Mouse (Mus musculus): Measurements from ENCODE around the gene Hist1h4h. TPM values are rescaled to one million over a fixed set of nuclear protein-coding genes. Genes with fewer than 3 reads are reported as not detected.

Gene Hist1h4h
- polyA plus RNA-seq, 1 experiment from 2014 or later = 7.4 TPM

DNA sequence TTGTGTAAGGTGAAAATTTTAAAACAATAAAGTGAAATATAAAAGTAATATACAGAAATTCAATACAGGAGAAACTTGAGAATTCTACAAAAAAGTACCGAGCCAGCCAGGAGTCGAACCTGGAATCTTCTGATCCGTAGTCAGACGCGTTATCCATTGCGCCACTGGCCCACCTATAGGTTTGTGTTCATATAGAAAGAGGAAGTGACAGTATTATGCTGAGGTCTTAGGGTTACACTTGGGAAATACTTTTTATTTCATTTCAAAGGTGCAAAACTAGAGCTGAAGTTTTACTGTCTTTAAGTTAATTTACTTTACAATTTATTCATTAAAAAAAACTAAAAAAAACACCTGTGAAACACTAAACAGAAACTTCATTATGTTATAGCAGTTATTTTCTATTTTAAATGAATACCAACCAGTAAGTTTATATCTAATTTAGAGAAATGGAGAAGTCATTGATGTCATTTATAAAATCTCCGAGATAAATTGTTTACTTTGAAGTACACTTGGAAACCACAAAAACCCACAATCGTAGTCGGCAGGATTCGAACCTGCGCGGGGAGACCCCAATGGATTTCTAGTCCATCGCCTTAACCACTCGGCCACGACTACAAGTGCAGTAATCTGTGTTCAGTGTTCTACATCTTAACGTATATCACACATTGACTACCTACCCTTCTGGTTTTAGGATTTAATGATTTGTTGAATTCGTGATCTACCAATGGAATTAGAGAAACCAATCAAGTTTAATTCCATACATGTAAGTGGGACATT lies 30.2 kb upstream of the Hist1h4h start:
- peak; percentile 86 for DNase-seq (ENCODE audit: low spot score)
- Histone ChIP-seq H3K4me3 (peak overlapping the region; percentile 47), H3K9me3 (no peaks in the 10 kb centered on the region), H3K27me3 (ENCODE audit: insufficient read depth, poor library complexity, severe bottlenecking) (no peaks in the 10 kb centered on the region), H3K27ac (no peak overlapping the region), H3K36me3 (no peaks in the 10 kb centered on the region), H3K4me1 (replicated peaks) (peaks cover 50% of the 10 kb centered on the region)
- under 1% methylated on average over 17 of the region's 17 CpGs for WGBS

DNA sequence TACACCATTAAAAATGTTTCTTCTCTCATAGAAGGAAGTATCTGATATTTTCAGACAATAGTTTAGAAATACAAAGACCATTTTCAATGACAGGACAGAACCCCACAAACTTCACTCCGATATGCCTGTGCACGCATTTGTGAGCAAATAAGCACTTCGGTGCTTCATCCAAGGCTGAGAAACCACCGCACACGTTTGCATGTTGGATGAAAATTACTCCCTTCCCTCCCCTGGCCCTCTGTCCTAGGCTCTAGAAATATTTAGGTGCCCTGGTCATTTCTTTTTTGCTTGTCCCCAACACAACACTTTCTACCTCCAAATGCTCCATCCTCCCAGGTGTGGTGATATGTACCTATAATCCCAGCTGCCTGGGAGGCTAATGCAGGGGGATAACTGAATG lies 29.3 kb upstream of the Hist1h4h start:
- DNase-seq (ENCODE audit: low spot score) = no peak
- Histone ChIP-seq H3K27ac (no peak overlapping the region), H3K9me3 (no peaks in the 10 kb centered on the region), H3K4me3 (peak overlapping the region; percentile 47), H3K4me1 (replicated peaks) (peaks cover 55% of the 10 kb centered on the region), H3K36me3 (no peaks in the 10 kb centered on the region), H3K27me3 (ENCODE audit: insufficient read depth, poor library complexity, severe bottlenecking) (no peaks in the 10 kb centered on the region)
- 26% methylated on average over 5 of the region's 5 CpGs for WGBS

DNA sequence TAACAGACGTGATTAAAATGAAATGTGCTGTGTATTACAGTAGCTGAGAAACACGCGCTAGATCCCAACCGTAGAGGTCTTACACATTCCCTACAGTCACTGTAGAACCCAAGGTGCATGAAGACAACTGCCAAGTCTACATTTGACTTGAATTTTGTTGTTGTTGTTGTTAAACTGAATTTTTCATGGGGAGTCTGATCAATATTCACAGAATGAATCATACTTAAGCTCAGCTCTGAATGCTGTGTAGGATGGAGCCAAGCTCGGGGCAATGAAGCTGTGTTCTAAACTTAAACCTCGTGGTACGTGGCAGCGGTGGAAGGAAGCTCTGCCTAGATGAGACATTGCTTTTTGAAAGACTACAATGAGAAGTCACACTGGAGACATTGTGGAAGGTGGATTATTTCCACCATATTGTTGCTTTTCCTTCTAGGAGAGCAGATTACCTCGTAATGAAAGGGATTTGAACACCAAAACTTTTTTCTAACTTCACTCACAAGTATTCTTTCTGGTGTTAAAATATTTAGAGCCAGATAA lies 28.8 kb upstream of the Hist1h4h start:
- peak overlapping the region; percentile 47 for H3K4me3 ChIP-seq
- DNase-seq (ENCODE audit: low spot score) = no peak
- peaks cover 57% of the 10 kb centered on the region for H3K4me1 ChIP-seq (replicated peaks)
- no peaks in the 10 kb centered on the region for H3K27me3 ChIP-seq (ENCODE audit: insufficient read depth, poor library complexity, severe bottlenecking)
- WGBS = 28% methylated on average over 9 of the region's 9 CpGs
- no peaks in the 10 kb centered on the region for H3K36me3 ChIP-seq
- H3K9me3 ChIP-seq = no peaks in the 10 kb centered on the region
- no peak overlapping the region for H3K27ac ChIP-seq

DNA sequence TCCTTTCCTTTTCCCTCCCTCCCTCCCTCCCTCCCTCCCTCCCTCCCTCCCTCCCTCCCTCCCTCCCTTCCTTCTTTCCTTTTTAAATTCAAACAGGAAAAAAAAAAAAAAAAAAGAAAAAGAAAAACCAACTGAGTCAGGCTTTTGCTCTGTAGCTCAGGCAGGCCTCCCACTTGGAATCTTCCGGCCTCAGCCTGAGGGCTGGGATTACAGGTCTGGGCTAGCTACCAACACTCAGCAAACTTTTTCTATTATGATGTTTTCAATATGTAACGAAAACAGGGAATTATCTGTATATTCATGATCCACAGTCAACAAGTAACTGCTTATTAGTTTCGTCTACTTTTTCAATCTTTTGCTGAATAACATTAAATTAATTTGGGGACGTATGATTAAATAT lies 27.9 kb upstream of the Hist1h4h start:
- H3K4me1 ChIP-seq (replicated peaks) = peaks cover 54% of the 10 kb centered on the region
- H3K9me3 ChIP-seq = no peaks in the 10 kb centered on the region
- no peaks in the 10 kb centered on the region for H3K36me3 ChIP-seq
- no peak overlapping the region for H3K4me3 ChIP-seq
- WGBS = 31% methylated on average over 4 of the region's 4 CpGs
- H3K27me3 ChIP-seq (ENCODE audit: insufficient read depth, poor library complexity, severe bottlenecking) = no peaks in the 10 kb centered on the region
- DNase-seq (ENCODE audit: low spot score) = no peak
- no peak overlapping the region for H3K27ac ChIP-seq

DNA sequence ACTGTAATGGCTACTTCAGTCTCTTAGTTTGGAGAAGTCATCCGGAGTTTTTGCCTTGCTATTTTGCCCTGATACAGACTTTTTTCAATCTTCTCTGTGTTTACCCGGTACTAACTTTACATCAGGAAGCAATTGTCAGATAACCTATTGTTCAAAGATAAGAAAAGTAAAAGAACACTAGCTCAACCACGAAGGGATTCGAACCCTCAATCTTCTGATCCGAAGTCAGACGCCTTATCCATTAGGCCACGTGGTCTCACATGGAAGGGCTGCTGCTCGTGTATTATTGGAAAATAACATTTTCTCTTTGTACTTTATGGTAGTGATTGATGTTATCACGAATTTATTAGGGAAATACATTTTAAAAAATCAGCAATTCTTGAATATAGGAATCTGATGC lies 27.1 kb upstream of the Hist1h4h start:
- under 1% methylated on average over 9 of the region's 9 CpGs for WGBS
- H3K4me1 ChIP-seq (replicated peaks) = peaks cover 46% of the 10 kb centered on the region

DNA sequence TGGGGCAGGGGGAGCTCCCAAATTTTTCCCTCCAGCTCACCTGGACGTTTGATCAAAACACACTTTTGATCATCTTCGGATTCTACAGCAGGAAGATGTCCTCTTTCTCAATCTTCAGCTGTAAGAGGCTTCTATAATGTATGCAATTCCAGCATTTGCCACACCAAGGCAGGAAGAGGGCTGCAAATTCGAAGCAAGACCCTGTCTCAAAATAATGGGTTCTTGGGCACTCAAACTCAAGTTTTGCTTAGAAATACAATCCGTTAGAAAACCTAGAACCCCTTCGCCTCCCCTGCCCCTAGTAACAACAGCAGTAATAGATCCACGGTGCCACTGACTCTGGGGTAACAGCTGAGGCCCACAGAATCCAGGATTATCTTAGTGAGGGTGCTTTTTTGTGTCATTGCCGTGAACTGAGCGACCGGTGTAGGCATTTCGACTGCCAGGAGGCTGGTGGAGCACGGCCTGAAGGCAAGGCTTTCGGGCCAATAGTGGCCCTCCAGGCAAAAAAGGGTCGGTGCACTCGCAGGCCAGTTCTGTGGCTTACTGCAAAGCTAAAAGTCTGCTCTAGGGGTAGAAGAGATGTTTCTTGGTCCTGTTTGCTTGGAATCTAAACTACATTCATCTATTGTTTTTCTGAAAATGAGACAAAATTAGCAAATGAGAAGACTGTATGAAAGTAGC lies 25.0 kb upstream of the Hist1h4h start:
- H3K36me3 ChIP-seq = no peaks in the 10 kb centered on the region
- H3K27ac ChIP-seq = peak overlapping the region; percentile 71
- H3K4me3 ChIP-seq = peak overlapping the region; percentile 55
- no peaks in the 10 kb centered on the region for H3K9me3 ChIP-seq
- WGBS = 4% methylated on average over 14 of the region's 14 CpGs
- H3K27me3 ChIP-seq (ENCODE audit: insufficient read depth, poor library complexity, severe bottlenecking) = no peaks in the 10 kb centered on the region
- peak; percentile 56 for DNase-seq (ENCODE audit: low spot score)
- peaks cover 46% of the 10 kb centered on the region for H3K4me1 ChIP-seq (replicated peaks)

More for the DNA sequence above, 27.1 kb upstream of the Hist1h4h start:
- no peaks in the 10 kb centered on the region for H3K36me3 ChIP-seq
- peak overlapping the region; percentile 32 for H3K4me3 ChIP-seq
- peak; percentile 61 for DNase-seq (ENCODE audit: low spot score)
- no peaks in the 10 kb centered on the region for H3K27me3 ChIP-seq (ENCODE audit: insufficient read depth, poor library complexity, severe bottlenecking)
- H3K27ac ChIP-seq = no peak overlapping the region
- no peaks in the 10 kb centered on the region for H3K9me3 ChIP-seq

DNA sequence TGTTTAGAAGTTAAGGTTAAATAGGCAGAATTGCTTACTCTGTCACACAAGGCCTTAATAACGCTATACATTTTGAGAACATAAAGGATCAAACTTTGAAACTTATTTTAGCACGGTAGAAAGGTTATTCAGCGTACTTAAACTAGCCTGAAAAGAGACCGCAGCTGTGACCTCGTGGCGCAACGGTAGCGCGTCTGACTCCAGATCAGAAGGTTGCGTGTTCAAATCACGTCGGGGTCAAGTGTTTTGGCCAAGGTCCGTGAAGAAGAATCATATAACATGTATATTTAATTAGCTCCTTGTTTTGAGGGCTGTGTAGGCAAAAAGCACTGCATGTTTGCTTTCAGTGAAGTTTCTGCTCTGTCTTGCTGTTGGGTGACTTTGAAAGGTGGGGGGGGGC lies 24.5 kb upstream of the Hist1h4h start:
- Histone ChIP-seq H3K4me1 (replicated peaks) (peaks cover 46% of the 10 kb centered on the region), H3K4me3 (peak overlapping the region; percentile 55), H3K36me3 (no peaks in the 10 kb centered on the region), H3K9me3 (no peaks in the 10 kb centered on the region), H3K27ac (no peak overlapping the region), H3K27me3 (ENCODE audit: insufficient read depth, poor library complexity, severe bottlenecking) (no peaks in the 10 kb centered on the region)
- 2% methylated on average over 13 of the region's 13 CpGs for WGBS
- DNase-seq (ENCODE audit: low spot score) = peak; percentile 71

DNA sequence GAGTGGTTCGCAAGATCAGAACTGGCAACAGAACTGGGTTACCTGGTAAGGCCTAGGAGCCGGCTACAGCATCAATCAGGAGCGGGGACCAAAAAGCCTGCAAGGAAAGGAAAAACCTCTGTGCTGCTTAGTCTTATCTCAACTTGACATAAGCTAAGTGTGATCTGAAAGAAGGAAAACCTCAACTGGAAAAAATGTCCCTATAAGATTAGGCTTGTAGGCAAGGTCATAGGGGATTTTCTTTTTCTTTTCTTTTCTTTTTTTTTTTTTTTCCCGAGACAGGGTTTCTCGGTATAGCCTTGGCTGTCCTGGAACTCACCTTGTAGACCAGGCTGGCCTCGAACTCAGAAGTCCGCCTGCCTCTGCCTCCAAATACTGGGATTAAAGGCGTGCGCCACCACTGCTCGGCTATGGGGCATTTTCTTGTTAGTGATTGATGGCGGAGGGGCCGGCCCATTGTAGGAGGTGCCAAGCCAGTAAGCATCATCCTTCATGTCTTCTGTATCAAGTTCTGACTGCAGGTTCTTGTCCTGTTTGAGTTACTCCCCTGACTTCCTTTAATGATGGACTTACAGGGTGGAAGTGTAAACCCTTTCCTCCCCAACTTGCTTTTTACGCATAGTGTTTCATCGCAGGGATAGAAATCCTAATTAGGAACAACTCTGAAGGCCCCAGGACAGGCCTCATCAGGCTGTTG lies 23.9 kb upstream of the Hist1h4h start:
- H3K4me3 ChIP-seq = peak overlapping the region; percentile 55
- H3K27ac ChIP-seq = no peak overlapping the region
- WGBS = 8% methylated on average over 14 of the region's 14 CpGs
- no peaks in the 10 kb centered on the region for H3K36me3 ChIP-seq
- peak; percentile 66 for DNase-seq (ENCODE audit: low spot score)
- H3K9me3 ChIP-seq = no peaks in the 10 kb centered on the region
- peaks cover 40% of the 10 kb centered on the region for H3K4me1 ChIP-seq (replicated peaks)
- no peaks in the 10 kb centered on the region for H3K27me3 ChIP-seq (ENCODE audit: insufficient read depth, poor library complexity, severe bottlenecking)

DNA sequence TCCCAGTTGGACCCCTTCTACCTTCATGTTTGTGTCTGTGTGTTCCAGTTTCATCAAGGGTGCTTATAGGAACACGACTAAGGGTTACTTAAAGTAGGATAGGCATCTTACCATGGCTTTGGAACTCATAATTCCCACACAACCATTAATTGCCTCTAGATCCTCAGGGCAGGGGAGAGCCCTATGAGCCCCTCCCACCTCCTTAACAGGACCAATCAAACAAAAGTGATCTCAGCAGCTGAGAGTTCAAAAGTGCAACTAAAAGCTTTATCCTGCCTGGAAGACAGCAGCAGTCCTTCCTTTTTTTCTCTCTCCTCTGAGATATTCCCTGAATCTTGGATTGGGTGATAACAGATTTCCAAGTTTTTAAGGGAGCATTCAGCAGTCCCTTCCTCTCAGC lies 20.7 kb upstream of the Hist1h4h start:
- 54% methylated on average over 1 of the region's 1 CpGs for WGBS
- no peaks in the 10 kb centered on the region for H3K36me3 ChIP-seq
- peaks cover 21% of the 10 kb centered on the region for H3K4me1 ChIP-seq (replicated peaks)
- no peak for DNase-seq (ENCODE audit: low spot score)
- H3K27me3 ChIP-seq (ENCODE audit: insufficient read depth, poor library complexity, severe bottlenecking) = no peaks in the 10 kb centered on the region
- no peak overlapping the region for H3K4me3 ChIP-seq
- no peaks in the 10 kb centered on the region for H3K9me3 ChIP-seq
- no peak overlapping the region for H3K27ac ChIP-seq

DNA sequence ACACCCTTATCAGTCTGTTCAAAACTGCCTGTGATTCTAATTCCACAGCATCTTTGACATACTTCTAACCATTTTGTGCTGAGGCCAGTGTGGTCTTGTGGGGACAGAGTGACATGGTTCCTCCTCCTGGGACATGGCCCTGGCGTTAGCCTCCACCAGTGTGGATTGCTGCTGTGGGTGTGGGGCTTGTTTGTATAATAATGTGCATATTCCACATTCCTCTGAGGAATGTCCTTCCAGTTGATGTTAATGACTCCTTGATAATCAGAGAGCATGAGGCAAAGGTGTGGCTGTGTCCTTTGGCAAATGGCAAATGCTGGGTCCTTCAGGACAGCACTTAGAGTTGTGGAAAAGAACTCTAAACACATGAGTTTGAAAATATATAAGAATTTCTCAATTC lies 17.3 kb upstream of the Hist1h4h start:
- Histone ChIP-seq H3K9me3 (no peaks in the 10 kb centered on the region), H3K27me3 (ENCODE audit: insufficient read depth, poor library complexity, severe bottlenecking) (no peaks in the 10 kb centered on the region), H3K4me1 (replicated peaks) (peaks cover 11% of the 10 kb centered on the region; the same call in 1 of the 2 replicates), H3K27ac (no peak overlapping the region), H3K4me3 (no peak overlapping the region), H3K36me3 (no peaks in the 10 kb centered on the region)
- DNase-seq (ENCODE audit: low spot score) = no peak
- 85% methylated on average over 1 of the region's 1 CpGs for WGBS

DNA sequence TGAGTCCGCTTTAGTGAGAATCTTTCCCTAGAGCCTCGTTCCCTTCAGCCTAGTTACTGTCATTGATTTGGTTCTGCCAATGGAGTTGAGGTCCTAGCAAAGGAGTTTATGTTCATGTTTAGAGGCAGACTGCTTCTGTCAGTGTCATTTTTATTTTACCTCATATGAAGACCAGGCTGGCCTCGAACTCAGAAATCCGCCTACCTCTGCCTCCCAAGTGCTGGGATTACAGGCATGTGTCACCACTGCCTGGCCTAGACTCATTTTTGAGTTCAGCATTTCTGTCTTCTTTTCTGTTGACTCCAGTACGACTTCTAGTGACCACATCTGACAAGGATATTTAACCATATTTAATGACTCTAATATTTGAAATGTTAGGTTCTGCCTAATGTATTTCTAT lies 15.6 kb upstream of the Hist1h4h start:
- Histone ChIP-seq H3K27ac (no peak overlapping the region), H3K36me3 (no peaks in the 10 kb centered on the region), H3K4me3 (no peak overlapping the region), H3K27me3 (ENCODE audit: insufficient read depth, poor library complexity, severe bottlenecking) (no peaks in the 10 kb centered on the region), H3K9me3 (no peaks in the 10 kb centered on the region), H3K4me1 (replicated peaks) (peaks cover 7% of the 10 kb centered on the region; the same call in 1 of the 2 replicates)
- 78% methylated on average over 5 of the region's 5 CpGs for WGBS
- no peak for DNase-seq (ENCODE audit: low spot score)

DNA sequence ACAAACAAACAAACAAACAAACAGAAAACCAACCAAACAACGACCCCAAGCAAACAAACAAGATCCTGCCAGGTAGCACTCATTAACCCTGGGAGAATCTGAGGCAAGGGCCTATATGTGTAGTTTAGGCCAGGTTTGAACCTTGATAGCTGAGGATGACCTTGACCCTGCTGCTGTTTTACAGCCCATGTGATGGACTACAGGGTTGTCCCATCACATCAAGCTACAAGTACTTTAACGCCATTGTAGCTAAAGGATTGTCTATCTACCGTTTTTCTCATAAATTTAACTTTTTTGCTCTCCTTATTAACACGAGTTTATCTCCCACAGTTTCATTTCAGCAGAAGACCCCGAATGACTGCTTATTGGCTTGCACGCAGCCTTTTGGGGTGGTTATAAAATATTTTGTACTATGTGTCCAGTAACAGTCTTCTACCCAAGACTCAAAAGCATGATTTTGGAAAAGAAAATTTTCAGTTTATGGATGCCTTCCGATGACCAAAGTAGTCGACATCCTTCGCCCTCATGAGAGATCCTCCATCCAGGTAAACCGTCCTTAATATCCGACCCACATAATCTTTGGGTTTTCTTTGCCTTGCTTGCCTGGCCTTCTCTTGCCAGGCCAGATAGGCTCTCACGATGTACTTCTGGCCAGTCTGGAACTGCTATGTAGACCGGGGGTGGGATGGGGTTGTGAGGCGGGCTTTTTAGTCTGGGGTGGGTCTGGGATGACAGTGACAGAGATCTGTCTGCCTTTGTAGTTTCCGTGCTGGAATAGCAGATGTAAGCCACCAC lies 14.8 kb upstream of the Hist1h4h start:
- 55% methylated on average over 15 of the region's 15 CpGs for WGBS
- H3K27me3 ChIP-seq (ENCODE audit: insufficient read depth, poor library complexity, severe bottlenecking) = no peaks in the 10 kb centered on the region
- H3K4me3 ChIP-seq = peak overlapping the region; percentile 58
- H3K4me1 ChIP-seq (replicated peaks) = peaks cover 6% of the 10 kb centered on the region; the same call in 1 of the 2 replicates
- H3K27ac ChIP-seq = no peak overlapping the region
- DNase-seq (ENCODE audit: low spot score) = peak; percentile 35
- no peaks in the 10 kb centered on the region for H3K36me3 ChIP-seq
- H3K9me3 ChIP-seq = no peaks in the 10 kb centered on the region
